Mouse (Mus musculus) liver, adult 2 months (tissue): Measurements from ENCODE around the gene Dnmt3a. TPM values are rescaled to one million over a fixed set of nuclear protein-coding genes. Genes with fewer than 3 reads are reported as not detected.

Experiments
- DNase-seq: peaks from one replicate; pipeline ENCODE4 v3.0.0-alpha.2; 2011; ENCODE audit warnings: low read depth, low spot score; ENCODE audit errors: extremely low read depth
- H3K27ac ChIP-seq: fragments of 200-500 bp; replicated peaks from 2 replicates; pipeline ENCODE4 v1.5.1; 2012; ENCODE audit warnings: low read depth, mild to moderate bottlenecking, control low read depth, inconsistent platforms, low read length; ENCODE audit not compliant: insufficient read depth
- H3K27me3 ChIP-seq: fragments of 200-500 bp; 2 replicates; pipeline ENCODE4 v1.6.1; 2012; ENCODE audit warnings: mild to moderate bottlenecking, moderate library complexity, low read length, inconsistent platforms; ENCODE audit not compliant: control insufficient read depth, insufficient read depth
- H3K36me3 ChIP-seq: fragments of 200-500 bp; 2 replicates; pipeline ENCODE4 v1.6.1; 2012; ENCODE audit warnings: low read length, inconsistent platforms; ENCODE audit not compliant: control insufficient read depth, insufficient read depth
- H3K4me1 ChIP-seq: fragments of 200-500 bp; 2 replicates; pipeline ENCODE4 v1.6.1; 2011; ENCODE audit warnings: low read length; ENCODE audit not compliant: control insufficient read depth, insufficient read depth
- H3K4me3 ChIP-seq: fragments of 200-500 bp; 2 replicates; pipeline ENCODE4 v1.5.1; 2011; ENCODE audit warnings: low read depth, mild to moderate bottlenecking, control low read depth, low read length, moderate library complexity; ENCODE audit not compliant: insufficient read depth
- H3K79me2 ChIP-seq: fragments of 200-500 bp; 2 replicates; pipeline ENCODE4 v1.6.1; 2012; ENCODE audit warnings: inconsistent platforms, mild to moderate bottlenecking, low read length, moderate library complexity; ENCODE audit not compliant: control insufficient read depth, insufficient read depth
- H3K9ac ChIP-seq: fragments of 200-500 bp; 2 replicates; pipeline ENCODE4 v1.6.1; 2012; ENCODE audit warnings: low read depth, mild to moderate bottlenecking, control low read depth, inconsistent platforms, low read length
- CTCF ChIP-seq: fragments of 200-500 bp; IDR thresholded peaks from 2 replicates; pipeline ENCODE4 v1.5.1; 2011; ENCODE audit warnings: low read depth, low read length, control low read depth
- POLR2A ChIP-seq: fragments of 200-500 bp; IDR thresholded peaks from 2 replicates; pipeline ENCODE4 v1.6.1; 2011; ENCODE audit warnings: low read length, control low read depth; ENCODE audit not compliant: insufficient read depth; ENCODE audit errors: extremely low read depth
- WGBS: fragments of 180-500 bp; shearing (Covaris S2); methylation state at CpG from one replicate; pipeline ENCODE4 v1.1.7; 2018; 5-methylcytosine and 5-hydroxymethylcytosine counted together
- polyA plus RNA-seq: library from polyadenylated mRNA; depleted of rRNA; stranded (reverse); fragments of >200 nt; gene quantifications from 2 replicates; pipeline ENCODE4 v1.2.3, GENCODE M21; 2012
- total RNA-seq: library from RNA; depleted of rRNA; stranded (reverse); fragments of >200 nt; gene quantifications from 2 replicates; pipeline ENCODE4 v1.2.3, GENCODE M21; 2014

The Dnmt3a gene
- total and polyA plus RNA-seq, 2 experiments, result 4.0 to 7.9 TPM

- Histone ChIP-seq H3K4me3 (no peak overlapping the region), H3K9ac (no peak overlapping the region), H3K27me3 (no peaks in the 10 kb centered on the region), H3K27ac (no peak overlapping the region), H3K79me2 (peaks cover 18% of the 10 kb centered on the region), H3K36me3 (peaks cover 6% of the 10 kb centered on the region; the same call in 1 of the 2 replicates), H3K4me1 (peaks cover 2% of the 10 kb centered on the region; the same call in 1 of the 2 replicates)
- TF ChIP-seq POLR2A, result no peak
- no peak for TF ChIP-seq CTCF
- 83% methylated on average over 9 of the region's 9 CpGs for WGBS
- no peak for DNase-seq
Measured at GRCm38 (mm10) chr12:3837081-3837832, 31.4 kb downstream of the Dnmt3a start.

GRCm38 (mm10) chr12:3838009-3838408 is 32.2 kb downstream of the Dnmt3a start:
- Histone ChIP-seq H3K4me1 (peaks cover 2% of the 10 kb centered on the region; the same call in 1 of the 2 replicates), H3K36me3 (peaks cover 6% of the 10 kb centered on the region; the same call in 1 of the 2 replicates), H3K9ac (no peak overlapping the region), H3K4me3 (no peak overlapping the region), H3K27me3 (no peaks in the 10 kb centered on the region), H3K79me2 (peaks cover 19% of the 10 kb centered on the region), H3K27ac (no peak overlapping the region)
- 94% methylated on average over 4 of the region's 4 CpGs for WGBS
- DNase-seq, result no peak
- TF ChIP-seq POLR2A, result no peak
- TF ChIP-seq CTCF, result no peak

GRCm38 (mm10) chr12:3839662-3840061 is 33.9 kb downstream of the Dnmt3a start:
- Histone ChIP-seq H3K4me3 (no peak overlapping the region), H3K79me2 (peaks cover 14% of the 10 kb centered on the region; the same call in 1 of the 2 replicates), H3K27ac (no peak overlapping the region), H3K27me3 (no peaks in the 10 kb centered on the region), H3K36me3 (peaks cover 6% of the 10 kb centered on the region; the same call in 1 of the 2 replicates), H3K9ac (no peak overlapping the region), H3K4me1 (no peaks in the 10 kb centered on the region; the same call in 1 of the 2 replicates)
- TF ChIP-seq CTCF (no peak), POLR2A (no peak)
- no peak for DNase-seq
- 100% methylated on average over 1 of the region's 1 CpGs for WGBS

GRCm38 (mm10) chr12:3841121-3841520 is 35.3 kb downstream of the Dnmt3a start:
- Histone ChIP-seq H3K9ac (no peak overlapping the region), H3K4me1 (no peaks in the 10 kb centered on the region; the same call in 1 of the 2 replicates), H3K27ac (no peak overlapping the region), H3K4me3 (no peak overlapping the region), H3K36me3 (peaks cover 6% of the 10 kb centered on the region; the same call in 1 of the 2 replicates), H3K27me3 (no peaks in the 10 kb centered on the region), H3K79me2 (peaks cover 10% of the 10 kb centered on the region; the same call in 1 of the 2 replicates)
- DNase-seq, result no peak
- WGBS, result 61% methylated on average over 4 of the region's 4 CpGs
- TF ChIP-seq POLR2A (no peak), CTCF (no peak)

- Histone ChIP-seq H3K4me1 (no peaks in the 10 kb centered on the region; the same call in 1 of the 2 replicates), H3K27me3 (no peaks in the 10 kb centered on the region), H3K4me3 (no peak overlapping the region), H3K36me3 (peaks cover 6% of the 10 kb centered on the region; the same call in 1 of the 2 replicates), H3K27ac (no peak overlapping the region), H3K9ac (no peak overlapping the region), H3K79me2 (peaks cover 10% of the 10 kb centered on the region; the same call in 1 of the 2 replicates)
- no peak for DNase-seq
- TF ChIP-seq POLR2A (no peak), CTCF (no peak)
- 86% methylated on average over 6 of the region's 6 CpGs for WGBS
Measured at GRCm38 (mm10) chr12:3842843-3843242, 37.0 kb downstream of the Dnmt3a start.
